Mouse (Mus musculus): ENCODE data around the gene Plgrkt.

DNA sequence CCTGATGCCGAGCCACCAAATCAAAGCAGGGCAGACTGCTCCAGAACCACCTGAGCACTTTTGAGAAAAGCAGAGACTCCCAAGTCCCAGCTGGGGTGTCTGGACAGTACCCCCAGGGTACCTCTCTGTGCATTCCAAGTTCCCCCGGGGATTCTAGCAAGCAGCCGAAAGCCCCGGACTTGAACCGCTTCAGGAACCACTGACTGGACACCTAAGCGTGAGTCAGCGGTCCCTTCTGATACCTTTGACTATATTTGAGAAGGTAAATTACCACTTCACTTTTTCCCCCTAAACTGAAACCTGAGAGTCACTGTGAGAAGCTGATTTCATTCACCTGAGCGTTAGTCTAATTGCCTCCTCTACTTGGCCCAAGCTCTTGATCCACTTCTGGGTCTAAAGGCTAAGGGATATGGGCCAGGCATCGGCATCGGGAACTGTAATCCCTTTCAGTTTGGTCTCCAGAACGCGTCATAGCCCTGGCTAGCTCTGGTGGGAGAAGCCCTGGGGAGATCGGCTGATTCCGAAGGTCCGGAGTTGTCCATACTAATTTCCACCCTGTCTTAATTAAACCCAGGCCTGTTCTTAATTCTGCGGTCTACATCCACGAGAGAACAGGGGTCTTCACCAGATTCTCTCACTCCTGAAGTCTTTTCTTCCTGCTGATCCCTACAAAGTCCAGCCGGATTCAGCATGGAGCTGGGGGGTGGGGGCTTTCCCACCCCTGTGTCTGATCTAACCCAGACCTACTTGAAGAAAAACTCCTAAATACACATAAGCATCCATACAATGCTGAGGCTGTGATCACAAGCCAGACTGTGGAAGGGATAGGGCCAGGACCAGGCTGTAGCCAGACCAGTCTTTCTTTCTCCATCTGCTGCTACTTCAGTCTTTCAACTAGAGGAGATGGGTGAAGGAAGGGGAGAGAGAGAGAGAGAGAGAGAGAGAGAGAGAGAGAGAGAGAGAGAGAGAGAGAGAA is 39.1 kb upstream of the Plgrkt start:
- TF ChIP-seq CTCF (IDR thresholded peaks at IDR 0.05 in 2 of 3, conservative IDR thresholded peaks at IDR 0.05 in 1 of 3; ENCODE audit: control insufficient read depth in 1 of 3, insufficient read depth in 1 of 3, low read depth in 2 of 3, low read length in 3 of 3, poor library complexity in 1 of 3, severe bottlenecking in 1 of 3) (no peak), TAL1 (IDR thresholded peaks at IDR 0.05; ENCODE audit: low read length) (no peak), BHLHE40 (IDR thresholded peaks at IDR 0.05; ENCODE audit: borderline replicate concordance, low read depth, low read length) (no peak), GATA1 (IDR thresholded peaks at IDR 0.05; ENCODE audit: low read depth, low read length) (no peak), POLR2A (IDR thresholded peaks at IDR 0.05; ENCODE audit: control insufficient read depth in 1 of 2, insufficient read depth in 1 of 2, low read depth in 1 of 2, low read length in 2 of 2, poor library complexity in 1 of 2) (no peak), TCF12 (IDR thresholded peaks at IDR 0.05; ENCODE audit: low read depth, low read length) (no peak), MAFK (IDR thresholded peaks at IDR 0.05; ENCODE audit: borderline replicate concordance, low read depth, low read length) (no peak), USF2 (IDR thresholded peaks at IDR 0.05; ENCODE audit: borderline replicate concordance in 1 of 2, insufficient read depth in 1 of 2, low read depth in 1 of 2, low read length in 2 of 2) (no peak), MXI1 (IDR thresholded peaks at IDR 0.05; ENCODE audit: low read depth, low read length) (no peak), MYB (IDR thresholded peaks at IDR 0.05; ENCODE audit: low read depth, low read length) (no peak)
